Mouse (Mus musculus) testis, postnatal 14 days (tissue): ENCODE results near the gene Pde4d.

Experiments
- DNase-seq: peaks from one replicate; pipeline ENCODE4 v3.0.0; 2021; ENCODE audit warnings: low spot score

The Pde4d gene

GRCm38 (mm10) chr13:109695098-109695497 is 1245.3 kb downstream of the Pde4d start:
- no peak for DNase-seq

- DNase-seq: no peak
These were observed 1256.4 kb downstream of the Pde4d start for GRCm38 (mm10) chr13:109706141-109706540.

GRCm38 (mm10) chr13:109706579-109706978 is 1256.8 kb downstream of the Pde4d start:
- DNase-seq: no peak

- no peak for DNase-seq
These were observed 1257.4 kb downstream of the Pde4d start for GRCm38 (mm10) chr13:109707154-109707553.

- no peak for DNase-seq
These were observed 1258.6 kb downstream of the Pde4d start for GRCm38 (mm10) chr13:109708326-109708725.

GRCm38 (mm10) chr13:109714581-109714980 is 1264.8 kb downstream of the Pde4d start:
- no peak for DNase-seq

- no peak for DNase-seq
These were observed 1265.6 kb downstream of the Pde4d start for GRCm38 (mm10) chr13:109715321-109715720.

- DNase-seq: no peak
These were observed 1270.5 kb downstream of the Pde4d start for GRCm38 (mm10) chr13:109720127-109720713.

GRCm38 (mm10) chr13:109722237-109723119 is 1272.7 kb downstream of the Pde4d start:
- DNase-seq: no peak

GRCm38 (mm10) chr13:109727346-109727745 is 1277.6 kb downstream of the Pde4d start:
- no peak for DNase-seq

- DNase-seq: no peak
These were observed 1279.9 kb downstream of the Pde4d start for GRCm38 (mm10) chr13:109729612-109730011.

- DNase-seq: no peak
These were observed 1283.1 kb downstream of the Pde4d start for GRCm38 (mm10) chr13:109732655-109733376.

- DNase-seq: no peak
These were observed 1286.7 kb downstream of the Pde4d start for GRCm38 (mm10) chr13:109736290-109737078.

- DNase-seq: no peak
These were observed 1296.7 kb downstream of the Pde4d start for GRCm38 (mm10) chr13:109746492-109746891.

GRCm38 (mm10) chr13:109752236-109752863 is 1302.6 kb downstream of the Pde4d start:
- no peak for DNase-seq

- DNase-seq: no peak
These were observed 1307.1 kb downstream of the Pde4d start for GRCm38 (mm10) chr13:109756854-109757253.

- no peak for DNase-seq
These were observed 1309.5 kb downstream of the Pde4d start for GRCm38 (mm10) chr13:109759201-109759600.

- DNase-seq: no peak
These were observed 1311.3 kb downstream of the Pde4d start for GRCm38 (mm10) chr13:109761081-109761480.

GRCm38 (mm10) chr13:109774791-109775190 is 1325.0 kb downstream of the Pde4d start:
- no peak for DNase-seq

GRCm38 (mm10) chr13:109775197-109775596 is 1325.4 kb downstream of the Pde4d start:
- no peak for DNase-seq

- DNase-seq: peak; percentile 78
These were observed 1326.4 kb downstream of the Pde4d start for GRCm38 (mm10) chr13:109776116-109776515.
